Mouse (Mus musculus) thymus, adult 2 months (tissue): ENCODE results near the gene Adamts7. TPM values are rescaled to one million over a fixed set of nuclear protein-coding genes. Genes with fewer than 3 reads are reported as not detected.

Experiments used
- DNase-seq: peaks from one replicate; pipeline ENCODE4 v3.0.0; 2021
- H3K27ac ChIP-seq: fragments of 200-500 bp; 2 replicates; pipeline ENCODE4 v1.5.1; 2012; ENCODE audit warnings: low read length, control low read depth; ENCODE audit not compliant: control insufficient read depth, insufficient read depth
- H3K27me3 ChIP-seq: fragments of 200-500 bp; 2 replicates; pipeline ENCODE4 v1.6.1; 2012; ENCODE audit warnings: mild to moderate bottlenecking, low read length, moderate library complexity, mixed read lengths; ENCODE audit not compliant: control insufficient read depth, insufficient read depth
- H3K36me3 ChIP-seq: fragments of 200-500 bp; 2 replicates; pipeline ENCODE4 v1.6.1; 2012; ENCODE audit warnings: mild to moderate bottlenecking, low read length, moderate library complexity; ENCODE audit not compliant: control insufficient read depth, insufficient read depth
- H3K4me1 ChIP-seq: fragments of 200-500 bp; replicated peaks from 2 replicates; pipeline ENCODE4 v1.6.1; 2012; ENCODE audit warnings: low read length; ENCODE audit not compliant: control insufficient read depth, insufficient read depth
- H3K4me3 ChIP-seq: fragments of 200-500 bp; 2 replicates; pipeline ENCODE4 v1.5.1; 2012; ENCODE audit warnings: mild to moderate bottlenecking, low read length, control low read depth, moderate library complexity; ENCODE audit not compliant: control insufficient read depth, insufficient read depth
- CTCF ChIP-seq: fragments of 200-500 bp; IDR thresholded peaks from 2 replicates; pipeline ENCODE4 v1.5.1; 2012; ENCODE audit warnings: mild to moderate bottlenecking, control low read depth, low read length, moderate library complexity, borderline replicate concordance; ENCODE audit not compliant: control insufficient read depth, poor library complexity, insufficient read depth; ENCODE audit errors: extremely low read depth
- POLR2A ChIP-seq: fragments of 200-500 bp; IDR thresholded peaks from 2 replicates; pipeline ENCODE4 v1.6.1; 2012; ENCODE audit warnings: mild to moderate bottlenecking, low read length, control low read depth, moderate library complexity; ENCODE audit not compliant: control insufficient read depth, poor library complexity, insufficient read depth; ENCODE audit errors: extremely low read depth
- WGBS: fragments of 180-500 bp; shearing (Covaris S2); methylation state at CpG from one replicate; pipeline ENCODE4 v1.1.7; 2018; 5-methylcytosine and 5-hydroxymethylcytosine counted together
- polyA plus RNA-seq: library from polyadenylated mRNA; depleted of rRNA; stranded (reverse); fragments of >200 nt; gene quantifications from 2 replicates; pipeline ENCODE4 v1.2.3, GENCODE M21; 2012

Adamts7 gene
- polyA plus RNA-seq, 1 experiment = 5.0 TPM

DNA sequence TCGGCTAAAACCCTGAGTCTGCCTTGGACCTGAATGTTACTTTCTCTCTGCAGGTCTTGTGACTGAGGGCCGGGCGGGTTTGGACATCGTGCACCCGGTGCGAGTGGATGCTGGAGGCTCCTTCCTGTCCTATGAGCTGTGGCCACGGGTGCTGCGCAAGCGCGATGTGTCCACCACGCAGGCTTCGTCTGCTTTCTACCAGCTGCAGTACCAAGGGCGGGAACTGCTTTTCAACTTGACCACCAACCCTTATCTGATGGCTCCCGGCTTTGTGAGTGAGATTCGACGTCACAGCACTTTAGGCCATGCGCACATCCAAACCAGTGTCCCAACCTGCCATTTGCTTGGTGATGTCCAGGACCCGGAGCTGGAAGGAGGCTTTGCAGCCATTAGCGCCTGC, 8.6 kb downstream of the Adamts7 start:
- no peaks in the 10 kb centered on the region for H3K27me3 ChIP-seq
- H3K27ac ChIP-seq = no peak overlapping the region
- no peak for TF ChIP-seq POLR2A
- no peak for TF ChIP-seq CTCF
- no peaks in the 10 kb centered on the region for H3K36me3 ChIP-seq
- 96% methylated on average over 19 of the region's 19 CpGs for WGBS
- H3K4me3 ChIP-seq = no peak overlapping the region
- no peak for DNase-seq
- H3K4me1 ChIP-seq = no peaks in the 10 kb centered on the region

DNA sequence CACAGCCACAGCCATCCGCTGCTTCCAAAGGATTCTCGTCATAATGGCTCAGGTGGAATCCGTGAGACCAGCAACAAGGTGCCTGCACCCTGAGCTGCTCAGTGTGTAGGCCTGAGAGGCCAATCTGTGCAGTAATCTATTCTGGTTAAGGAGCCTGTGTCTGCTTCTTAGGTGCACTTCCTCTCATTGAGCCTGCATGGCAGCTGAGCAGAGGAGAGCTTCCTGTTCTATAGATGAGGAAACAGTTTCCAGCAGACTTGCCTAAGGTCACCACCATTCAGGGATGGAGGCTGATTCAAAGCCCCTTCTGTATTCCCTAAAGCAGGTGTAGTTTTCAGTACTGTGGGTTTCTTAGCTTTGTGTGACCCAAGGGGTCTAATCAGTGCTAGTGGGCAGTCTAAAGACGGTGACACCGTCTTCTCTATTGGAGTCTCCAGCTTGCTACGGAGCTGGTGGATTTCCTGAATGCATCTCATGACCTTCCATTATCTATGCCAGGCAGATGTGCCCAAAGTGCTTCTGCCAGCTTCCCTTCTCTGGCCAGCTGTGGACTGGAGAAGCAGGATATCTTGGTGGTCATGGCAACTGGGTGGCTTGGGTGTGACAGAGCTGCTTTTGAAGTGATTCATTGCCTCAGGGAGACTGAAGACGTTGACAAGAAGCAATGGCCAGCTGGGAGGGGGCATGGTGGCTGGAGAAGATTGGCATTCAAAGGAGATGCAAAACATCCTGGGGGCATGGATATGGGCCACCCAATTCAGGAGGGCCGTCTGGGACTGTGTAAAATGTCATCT, 9.9 kb downstream of the Adamts7 start:
- H3K4me1 ChIP-seq = no peaks in the 10 kb centered on the region
- no peak overlapping the region for H3K27ac ChIP-seq
- 81% methylated on average over 8 of the region's 8 CpGs for WGBS
- H3K4me3 ChIP-seq = no peak overlapping the region
- TF ChIP-seq CTCF = no peak
- TF ChIP-seq POLR2A = no peak
- H3K27me3 ChIP-seq = no peaks in the 10 kb centered on the region
- no peaks in the 10 kb centered on the region for H3K36me3 ChIP-seq
- DNase-seq = no peak

DNA sequence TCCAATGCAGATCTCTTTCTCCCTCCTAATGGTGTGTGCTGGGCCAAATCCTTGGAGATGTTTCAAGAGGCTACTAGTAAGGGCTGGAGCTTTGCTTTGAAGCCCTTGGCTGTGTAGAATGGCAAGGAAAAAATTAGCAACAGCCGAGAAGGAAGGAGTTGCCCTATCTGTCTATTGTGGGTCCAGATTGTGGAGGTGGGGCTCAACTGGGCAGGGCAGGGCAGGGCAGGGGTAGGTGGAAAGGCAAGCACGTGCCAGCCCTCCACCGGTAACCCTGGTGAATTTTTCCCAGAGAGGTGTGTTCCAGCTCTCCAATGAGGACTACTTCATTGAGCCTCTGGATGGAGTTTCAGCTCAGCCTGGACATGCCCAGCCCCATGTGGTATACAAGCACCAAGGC, 10.5 kb downstream of the Adamts7 start:
- 86% methylated on average over 3 of the region's 3 CpGs for WGBS
- no peak for TF ChIP-seq POLR2A
- no peak for TF ChIP-seq CTCF
- H3K27me3 ChIP-seq = no peaks in the 10 kb centered on the region

DNA sequence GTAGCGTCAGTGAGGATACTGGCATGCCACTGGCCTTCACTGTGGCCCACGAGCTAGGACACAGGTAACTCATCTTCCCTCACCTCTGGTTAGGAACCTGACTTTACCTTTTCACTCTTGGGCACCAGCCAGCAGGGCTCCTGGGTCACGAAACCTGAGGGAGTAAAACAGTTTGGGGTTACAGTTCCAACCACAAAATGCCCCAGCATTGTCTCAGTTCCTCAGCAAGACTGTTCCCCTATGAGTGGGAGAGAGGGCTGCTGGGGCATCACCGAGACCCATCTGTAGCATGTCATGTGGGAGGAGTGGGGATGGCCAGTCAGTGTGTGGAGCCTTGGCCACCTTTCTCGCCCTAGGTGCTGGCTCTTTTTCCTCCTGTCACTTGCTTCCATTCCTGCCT, 16.5 kb downstream of the Adamts7 start:
- Histone ChIP-seq H3K36me3 (no peaks in the 10 kb centered on the region), H3K4me1 (no peaks in the 10 kb centered on the region), H3K27ac (no peak overlapping the region), H3K27me3 (no peaks in the 10 kb centered on the region), H3K4me3 (no peak overlapping the region)
- no peak for DNase-seq
- 72% methylated on average over 5 of the region's 5 CpGs for WGBS
- TF ChIP-seq CTCF = no peak
- no peak for TF ChIP-seq POLR2A

More for the DNA sequence above, 10.5 kb downstream of the Adamts7 start:
- DNase-seq = no peak
- H3K27ac ChIP-seq = no peak overlapping the region
- no peak overlapping the region for H3K4me3 ChIP-seq
- H3K36me3 ChIP-seq = no peaks in the 10 kb centered on the region
- H3K4me1 ChIP-seq = no peaks in the 10 kb centered on the region

DNA sequence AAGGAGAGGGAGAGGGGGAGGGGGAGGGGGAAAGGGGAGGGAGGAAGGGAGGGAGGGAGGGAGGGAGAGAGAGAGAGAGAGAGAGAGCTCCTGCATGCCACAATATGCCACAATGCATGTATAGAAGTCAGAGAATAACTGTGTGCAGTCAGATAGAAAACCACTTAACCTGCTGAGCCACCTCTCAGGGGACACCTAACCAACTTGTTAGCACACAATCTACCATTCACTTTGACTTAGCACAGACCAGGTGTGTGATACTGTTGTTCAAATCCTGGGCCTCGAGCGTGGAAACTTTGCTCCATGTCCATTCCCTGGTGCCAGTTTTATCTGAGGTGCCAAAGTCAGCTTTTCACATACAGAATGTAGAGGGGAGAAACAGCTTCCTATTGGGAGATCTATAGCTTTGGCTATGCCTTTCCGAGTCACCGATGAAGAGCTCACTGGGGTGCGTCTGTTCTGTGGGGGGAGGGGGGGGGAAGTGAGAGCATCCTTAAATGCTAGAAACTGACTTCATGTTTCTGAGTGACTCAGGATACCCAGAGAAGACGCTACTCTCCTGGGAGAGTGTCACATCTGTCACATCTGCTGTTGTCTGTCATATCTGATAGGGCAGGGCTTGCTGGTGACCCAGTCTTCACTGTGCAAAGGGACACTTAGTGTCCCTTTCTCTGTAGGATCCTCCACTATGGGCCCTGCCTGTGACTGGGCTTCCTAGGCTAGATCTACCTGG, 19.0 kb downstream of the Adamts7 start:
- Histone ChIP-seq H3K4me1 (no peaks in the 10 kb centered on the region), H3K27ac (no peak overlapping the region), H3K4me3 (no peak overlapping the region), H3K27me3 (no peaks in the 10 kb centered on the region), H3K36me3 (no peaks in the 10 kb centered on the region)
- TF ChIP-seq POLR2A (no peak), CTCF (no peak)
- DNase-seq = no peak
- 92% methylated on average over 6 of the region's 6 CpGs for WGBS

DNA sequence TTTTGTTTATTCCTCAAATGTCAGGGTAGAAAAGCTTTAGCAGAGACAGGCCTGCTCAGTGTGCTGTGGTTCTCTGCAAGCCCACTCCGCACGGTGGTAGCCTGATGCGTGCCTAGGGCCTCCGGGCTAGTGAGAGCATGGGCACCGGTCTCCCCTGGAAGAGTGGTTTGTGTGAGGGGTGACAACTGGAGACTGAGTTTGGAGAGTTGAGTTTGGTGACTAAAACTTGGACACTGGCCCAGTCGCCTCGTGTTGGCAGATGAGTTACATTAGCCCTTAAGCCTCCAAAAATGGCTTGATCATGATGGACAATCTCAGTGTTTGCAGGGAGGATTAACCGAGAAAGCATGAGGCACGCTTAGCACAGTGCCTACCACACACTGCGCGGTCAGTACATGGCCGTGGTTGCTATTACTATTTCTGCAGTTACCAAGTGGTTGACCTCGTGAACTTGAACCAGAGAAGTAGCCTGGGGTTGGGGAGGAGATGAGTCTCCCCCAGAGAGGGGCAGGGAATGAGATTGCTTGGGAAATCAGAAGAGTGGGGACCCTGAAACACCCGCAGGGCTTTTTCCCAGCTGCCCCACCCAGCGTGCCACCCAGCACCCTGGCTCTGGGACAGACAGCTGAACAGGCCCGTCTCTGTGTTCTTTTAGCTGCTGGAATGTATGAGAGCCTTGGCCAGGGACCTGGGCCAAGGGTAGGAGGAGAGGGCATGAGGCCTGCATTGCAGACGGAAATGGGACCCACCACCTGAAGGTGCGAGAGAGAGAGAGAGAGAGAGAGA, 20.0 kb downstream of the Adamts7 start:
- no peaks in the 10 kb centered on the region for H3K36me3 ChIP-seq
- no peak overlapping the region for H3K27ac ChIP-seq
- H3K4me1 ChIP-seq = no peaks in the 10 kb centered on the region
- H3K4me3 ChIP-seq = no peak overlapping the region
- WGBS = 91% methylated on average over 18 of the region's 18 CpGs
- no peak for TF ChIP-seq CTCF
- no peak for TF ChIP-seq POLR2A
- H3K27me3 ChIP-seq = no peaks in the 10 kb centered on the region
- DNase-seq = no peak
